Mouse (Mus musculus) lung, postnatal 0 days (tissue): ENCODE results near the gene Pecr.
"Not testable (repeated sequence)": the region's sequence is repeated elsewhere in the genome, so short reads cannot be mapped to it uniquely, and the experiment has no call there.

Experiments used
- CTCF ChIP-seq: IDR thresholded peaks from 2 replicates; pipeline ENCODE4 v1.5.1; 2016; ENCODE audit warnings: antibody characterized with exemption, mild to moderate bottlenecking
- EP300 ChIP-seq: IDR thresholded peaks from 2 replicates; pipeline ENCODE4 v1.6.1; 2016; ENCODE audit warnings: antibody characterized with exemption, mild to moderate bottlenecking, control low read depth

- TF ChIP-seq CTCF, EP300: not testable (repeated sequence)
Observed at GRCm38 (mm10) chr1:72248226-72248737, 35.8 kb downstream of the Pecr start.
